Comparison of ENCODE assay signal across 23 mouse cellular contexts in the genomic region with DNA sequence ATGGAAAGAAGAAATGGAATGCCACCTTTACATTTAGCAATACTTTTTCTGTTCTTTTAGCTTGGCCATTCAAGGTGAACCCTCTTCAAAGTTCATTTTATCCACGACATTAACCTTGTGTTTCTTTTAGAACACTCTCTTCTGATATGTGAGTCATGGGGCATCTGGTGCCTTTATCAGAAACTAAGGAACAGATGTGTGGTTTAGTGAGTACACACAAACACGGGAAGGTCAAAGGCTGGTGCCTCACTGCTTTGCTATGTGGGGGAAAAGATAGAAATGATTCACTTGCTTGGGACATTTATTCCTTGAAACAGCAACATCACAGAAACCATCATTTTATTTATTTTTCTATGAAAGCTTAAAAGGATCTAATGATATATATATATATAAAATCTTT.
"Had no signal": no experiment of that assay in that cellular context is flagged by ENCODE, and none has a peak within 500 bp of the region (broad histone marks: within the 10 kb centered on the region; RNA-seq: fewer than 3 reads in every experiment).

No protein-coding gene starts in this region.

- ATAC-seq: liver, postnatal 0 days; lung, postnatal 0 days; midbrain, embryonic 13.5 days; midbrain, embryonic 16.5 days had no signal

- H3K4me3 ChIP-seq: kidney, embryonic 15.5 days; limb, embryonic 12.5 days; limb, embryonic 15.5 days; midbrain, embryonic 10.5 days; midbrain, embryonic 13.5 days; myocyte; neural tube, embryonic 13.5 days; stomach, embryonic 15.5 days had no signal

- DNase-seq: kidney, adult 8-10 months; kidney, postnatal 10 days; kidney, postnatal 36 days; left cerebral cortex, postnatal 4 days; liver, postnatal 0 days; lung, embryonic 14.5 days; retina, postnatal 1 day; right cerebral cortex, postnatal 25 days; spleen, adult 18-20 months; thymus, postnatal 25 days had no signal

- H3K4me1 ChIP-seq: kidney, embryonic 15.5 days; limb, embryonic 12.5 days; limb, embryonic 15.5 days; midbrain, embryonic 10.5 days; midbrain, embryonic 13.5 days; neural tube, embryonic 13.5 days; stomach, embryonic 15.5 days had no signal

- H3K27ac ChIP-seq: kidney, embryonic 15.5 days; limb, embryonic 12.5 days; limb, embryonic 15.5 days; liver, embryonic 14.5 days; macrophage; midbrain, embryonic 10.5 days; midbrain, embryonic 13.5 days; neural tube, embryonic 13.5 days; stomach, embryonic 15.5 days had no signal

- H3K9me3 ChIP-seq: kidney, embryonic 15.5 days; limb, embryonic 12.5 days; limb, embryonic 15.5 days; midbrain, embryonic 10.5 days; midbrain, embryonic 13.5 days; neural tube, embryonic 13.5 days; stomach, embryonic 15.5 days had no signal

- H3K9ac ChIP-seq: kidney, embryonic 15.5 days; limb, embryonic 12.5 days; limb, embryonic 15.5 days; liver, embryonic 14.5 days; liver, postnatal 0 days; lung, embryonic 14.5 days; midbrain, embryonic 13.5 days; neural tube, embryonic 13.5 days; stomach, embryonic 15.5 days had no signal

- H3K27me3 ChIP-seq: kidney, embryonic 15.5 days; limb, embryonic 12.5 days; limb, embryonic 15.5 days; midbrain, embryonic 13.5 days; neural tube, embryonic 13.5 days; stomach, embryonic 15.5 days had no signal

- H3K36me3 ChIP-seq: kidney, embryonic 15.5 days; limb, embryonic 12.5 days; limb, embryonic 15.5 days; midbrain, embryonic 10.5 days; midbrain, embryonic 13.5 days; neural tube, embryonic 13.5 days; stomach, embryonic 15.5 days had no signal

- H3K4me2 ChIP-seq: kidney, embryonic 15.5 days; limb, embryonic 12.5 days; limb, embryonic 15.5 days; liver, embryonic 11.5 days; lung, embryonic 14.5 days; midbrain, embryonic 13.5 days; neural tube, embryonic 13.5 days; stomach, embryonic 15.5 days had no signal
